Mouse (Mus musculus): Measurements from ENCODE around the gene Zfp366.
A peak's percentile ranks its signal among the peaks of the same experiment; 100 is the strongest.

Gene Zfp366

GRCm38 (mm10) chr13:99186138-99186853 lies 1.7 kb downstream of the Zfp366 start:
- no peak for DNase-seq (ENCODE audit: low read depth, low spot score)

GRCm38 (mm10) chr13:99186859-99187258 lies 2.2 kb downstream of the Zfp366 start:
- no peak for DNase-seq (ENCODE audit: low read depth, low spot score)

- no peak for DNase-seq (ENCODE audit: low read depth, low spot score)
Observed at GRCm38 (mm10) chr13:99187456-99187855, 2.8 kb downstream of the Zfp366 start.

GRCm38 (mm10) chr13:99188625-99189024 lies 4.0 kb downstream of the Zfp366 start:
- peak; percentile 25 for DNase-seq (ENCODE audit: low read depth, low spot score)

GRCm38 (mm10) chr13:99189671-99190070 lies 5.0 kb downstream of the Zfp366 start:
- no peak for DNase-seq (ENCODE audit: low read depth, low spot score)

GRCm38 (mm10) chr13:99190466-99190865 lies 5.8 kb downstream of the Zfp366 start:
- DNase-seq (ENCODE audit: low read depth, low spot score) = no peak

GRCm38 (mm10) chr13:99191063-99191462 lies 6.4 kb downstream of the Zfp366 start:
- no peak for DNase-seq (ENCODE audit: low read depth, low spot score)

GRCm38 (mm10) chr13:99196314-99196713 lies 11.7 kb downstream of the Zfp366 start:
- DNase-seq (ENCODE audit: low read depth, low spot score) = no peak

GRCm38 (mm10) chr13:99196865-99197264 lies 12.2 kb downstream of the Zfp366 start:
- no peak for DNase-seq (ENCODE audit: low read depth, low spot score)

GRCm38 (mm10) chr13:99201647-99202574 lies 17.3 kb downstream of the Zfp366 start:
- DNase-seq (ENCODE audit: low read depth, low spot score) = no peak

GRCm38 (mm10) chr13:99207214-99207613 lies 22.6 kb downstream of the Zfp366 start:
- no peak for DNase-seq (ENCODE audit: low read depth, low spot score)

- no peak for DNase-seq (ENCODE audit: low read depth, low spot score)
Observed at GRCm38 (mm10) chr13:99209859-99210258, 25.2 kb downstream of the Zfp366 start.

GRCm38 (mm10) chr13:99210837-99211236 lies 26.2 kb downstream of the Zfp366 start:
- DNase-seq (ENCODE audit: low read depth, low spot score) = no peak

- no peak for DNase-seq (ENCODE audit: low read depth, low spot score)
Observed at GRCm38 (mm10) chr13:99212976-99213375, 28.4 kb downstream of the Zfp366 start.

GRCm38 (mm10) chr13:99216005-99216404 lies 31.4 kb downstream of the Zfp366 start:
- no peak for DNase-seq (ENCODE audit: low read depth, low spot score)

- DNase-seq (ENCODE audit: low read depth, low spot score) = peak; percentile 76
Observed at GRCm38 (mm10) chr13:99217984-99218383, 33.4 kb downstream of the Zfp366 start.

- DNase-seq (ENCODE audit: low read depth, low spot score) = no peak
Observed at GRCm38 (mm10) chr13:99219586-99219985, 35.0 kb downstream of the Zfp366 start.

GRCm38 (mm10) chr13:99221996-99222395 lies 37.4 kb downstream of the Zfp366 start:
- DNase-seq (ENCODE audit: low read depth, low spot score) = no peak

GRCm38 (mm10) chr13:99222476-99222875 lies 37.9 kb downstream of the Zfp366 start:
- DNase-seq (ENCODE audit: low read depth, low spot score) = no peak

GRCm38 (mm10) chr13:99223321-99223884 lies 38.8 kb downstream of the Zfp366 start:
- peak; percentile 62 for DNase-seq (ENCODE audit: low read depth, low spot score)

GRCm38 (mm10) chr13:99223917-99224316 lies 39.3 kb downstream of the Zfp366 start:
- DNase-seq (ENCODE audit: low read depth, low spot score) = no peak

All from 3T3-L1 (cell line).